Mouse (Mus musculus) myocyte (in vitro differentiated cells): ENCODE data around the gene Cyp19a1. TPM values are rescaled to one million over a fixed set of nuclear protein-coding genes. Genes with fewer than 3 reads are reported as not detected.

Experiments used
- H3K27me3 ChIP-seq: one replicate; pipeline ENCODE4 v1.6.1; 2011; ENCODE audit not compliant: control insufficient read depth, insufficient read depth, insufficient read length
- H3K36me3 ChIP-seq: one replicate; pipeline ENCODE4 v1.6.1; 2011; ENCODE audit not compliant: control insufficient read depth, insufficient read depth
- H3K4me2 ChIP-seq: one replicate; pipeline ENCODE4 v1.6.1; 2011; ENCODE audit warnings: low read depth, control low read depth
- H3K4me3 ChIP-seq: one replicate; pipeline ENCODE4 v1.5.1; 2011; ENCODE audit warnings: mild to moderate bottlenecking, control low read depth, moderate library complexity
- H3K79me2 ChIP-seq: one replicate; pipeline ENCODE4 v1.6.1; 2011; ENCODE audit not compliant: control insufficient read depth, insufficient read depth
- H3ac ChIP-seq: one replicate; pipeline ENCODE4 v1.6.1; 2011; ENCODE audit not compliant: control insufficient read depth, insufficient read length
- CEBPB ChIP-seq: IDR thresholded peaks from 2 replicates; pipeline ENCODE4 v1.6.1; 2011; ENCODE audit warnings: mild to moderate bottlenecking, moderate library complexity; ENCODE audit not compliant: poor library complexity, insufficient read depth, severe bottlenecking
- E2F4 ChIP-seq: IDR thresholded peaks from one replicate; pipeline ENCODE4 v1.6.1; 2011; ENCODE audit warnings: mild to moderate bottlenecking, control low read depth, moderate library complexity; ENCODE audit not compliant: insufficient read depth
- MAX ChIP-seq: IDR thresholded peaks from one replicate; pipeline ENCODE4 v1.6.1; 2011; ENCODE audit warnings: low read depth, mild to moderate bottlenecking, control low read depth
- MYOD1 ChIP-seq, 3 experiments: IDR thresholded peaks; one replicate each; pipeline ENCODE4 v1.6.1; 2011; ENCODE audit warnings: control low read depth in 2 of 3, low read depth in 2 of 3, mild to moderate bottlenecking in 2 of 3, moderate library complexity in 1 of 3; ENCODE audit not compliant: insufficient read length in 2 of 3, control insufficient read depth in 1 of 3
- MYOG ChIP-seq, 3 experiments: IDR thresholded peaks; one replicate each; pipeline ENCODE4 v1.6.1; 2011; ENCODE audit warnings: control low read depth in 2 of 3, low read depth in 2 of 3, mild to moderate bottlenecking in 2 of 3; ENCODE audit not compliant: insufficient read length in 2 of 3, control insufficient read depth in 1 of 3, insufficient read depth in 1 of 3
- POLR2A ChIP-seq: IDR thresholded peaks from one replicate; pipeline ENCODE4 v1.6.1; 2011; ENCODE audit warnings: low read depth, mild to moderate bottlenecking, control low read depth, moderate library complexity; ENCODE audit not compliant: insufficient read length
- POLR2AphosphoS2 ChIP-seq: IDR thresholded peaks from one replicate; pipeline ENCODE4 v1.6.1; 2011; ENCODE audit warnings: low read depth, control low read depth; ENCODE audit not compliant: insufficient read length
- REST ChIP-seq: IDR thresholded peaks from one replicate; pipeline ENCODE4 v1.6.1; 2011; ENCODE audit warnings: mild to moderate bottlenecking, control low read depth, moderate library complexity; ENCODE audit not compliant: insufficient read depth, insufficient read length
- SRF ChIP-seq: IDR thresholded peaks from one replicate; pipeline ENCODE4 v1.6.1; 2011; ENCODE audit warnings: low read depth; ENCODE audit not compliant: control insufficient read depth, insufficient read length
- TCF12 ChIP-seq: IDR thresholded peaks from one replicate; pipeline ENCODE4 v1.6.1; 2011; ENCODE audit warnings: mild to moderate bottlenecking, control low read depth; ENCODE audit not compliant: poor library complexity, insufficient read depth, severe bottlenecking
- TCF3 ChIP-seq: IDR thresholded peaks from one replicate; pipeline ENCODE4 v1.6.1; 2011; ENCODE audit warnings: low read depth, control low read depth; ENCODE audit not compliant: insufficient read length
- USF1 ChIP-seq: IDR thresholded peaks from one replicate; pipeline ENCODE4 v1.6.1; 2011; ENCODE audit warnings: low read depth, mild to moderate bottlenecking, control low read depth, moderate library complexity
- polyA plus RNA-seq: library from polyadenylated mRNA; unstranded; fragments of >200 nt; fragmentation: generic; extraction: Trizol; gene quantifications from one replicate; pipeline ENCODE4 v1.2.1, GENCODE M21; 2012; ENCODE audit warnings: missing spikeins

The Cyp19a1 gene
- polyA plus RNA-seq, 1 experiment, result not detected

DNA sequence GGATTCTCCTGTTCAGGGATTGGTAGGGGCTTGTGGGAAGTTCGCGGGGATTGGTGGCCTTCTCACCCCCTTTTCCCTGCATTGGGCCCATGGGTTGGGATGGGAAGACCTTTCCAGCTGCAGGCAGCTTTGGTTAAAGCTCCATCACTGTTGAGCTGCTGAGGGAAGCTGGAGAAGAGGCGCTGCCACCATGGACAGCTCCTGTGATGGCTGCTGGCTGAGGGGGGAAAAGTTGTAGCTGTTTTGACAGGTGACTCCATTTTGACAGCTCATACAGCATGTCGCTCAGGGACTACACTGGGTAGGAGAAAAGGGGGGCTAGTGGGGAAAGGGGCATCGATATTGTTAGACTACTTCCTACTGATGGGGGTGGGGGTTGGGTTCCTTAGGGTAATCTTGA lies 3.0 kb upstream of the Cyp19a1 start:
- TF ChIP-seq REST (peak; percentile 77), MYOD1 (IDR thresholded peaks at IDR 0.05; ENCODE audit: control insufficient read depth in 1 of 3, insufficient read length in 2 of 3, low read depth in 2 of 3) (no peak), TCF12 (no peak)
- Histone ChIP-seq H3K4me2 (no peak overlapping the region), H3K36me3 (no peaks in the 10 kb centered on the region), H3K79me2 (no peaks in the 10 kb centered on the region), H3ac (no peak overlapping the region), H3K27me3 (no peaks in the 10 kb centered on the region), H3K4me3 (no peak overlapping the region)

- no peaks in the 10 kb centered on the region for H3K27me3 ChIP-seq
- H3K4me2 ChIP-seq, result no peak overlapping the region
- no peaks in the 10 kb centered on the region for H3K36me3 ChIP-seq
- H3ac ChIP-seq, result no peak overlapping the region
- H3K4me3 ChIP-seq, result no peak overlapping the region
- TF ChIP-seq REST (no peak), E2F4 (no peak), MYOD1 (IDR thresholded peaks at IDR 0.05; ENCODE audit: control insufficient read depth in 1 of 3, insufficient read length in 2 of 3, low read depth in 2 of 3) (peak in 2 of 3 experiments; percentile 35 to 65), TCF12 (no peak), TCF3 (no peak), POLR2AphosphoS2 (no peak)
- no peaks in the 10 kb centered on the region for H3K79me2 ChIP-seq
Measured at GRCm38 (mm10) chr9:54269987-54270386, 2.1 kb upstream of the Cyp19a1 start.

- Histone ChIP-seq H3K79me2 (no peaks in the 10 kb centered on the region), H3ac (no peak overlapping the region), H3K36me3 (no peaks in the 10 kb centered on the region), H3K4me2 (no peak overlapping the region), H3K4me3 (no peak overlapping the region), H3K27me3 (no peaks in the 10 kb centered on the region)
- no peak for TF ChIP-seq REST
- no peak for TF ChIP-seq E2F4
- no peak for TF ChIP-seq MYOD1 (IDR thresholded peaks at IDR 0.05; ENCODE audit: control insufficient read depth in 1 of 3, insufficient read length in 2 of 3, low read depth in 2 of 3)
- no peak for TF ChIP-seq TCF12
- TF ChIP-seq TCF3, result no peak
- no peak for TF ChIP-seq POLR2A
Measured at GRCm38 (mm10) chr9:54264754-54265153, 3.2 kb downstream of the Cyp19a1 start.

GRCm38 (mm10) chr9:54244869-54245665 lies 22.8 kb downstream of the Cyp19a1 start:
- H3K4me3 ChIP-seq, result no peak overlapping the region
- no peak overlapping the region for H3K4me2 ChIP-seq
- no peaks in the 10 kb centered on the region for H3K27me3 ChIP-seq
- no peaks in the 10 kb centered on the region for H3K79me2 ChIP-seq
- TF ChIP-seq POLR2AphosphoS2, result no peak
- no peak for TF ChIP-seq TCF3
- TF ChIP-seq REST, result no peak
- TF ChIP-seq TCF12, result no peak
- no peak for TF ChIP-seq SRF
- no peak for TF ChIP-seq MAX
- no peak for TF ChIP-seq USF1
- TF ChIP-seq MYOG (IDR thresholded peaks at IDR 0.05; ENCODE audit: control insufficient read depth in 1 of 3, insufficient read depth in 1 of 3, insufficient read length in 2 of 3, low read depth in 2 of 3), result no peak
- no peak for TF ChIP-seq CEBPB
- TF ChIP-seq E2F4, result no peak
- no peak for TF ChIP-seq MYOD1 (IDR thresholded peaks at IDR 0.05; ENCODE audit: control insufficient read depth in 1 of 3, insufficient read length in 2 of 3, low read depth in 2 of 3)
- H3K36me3 ChIP-seq, result no peaks in the 10 kb centered on the region
- no peak overlapping the region for H3ac ChIP-seq

DNA sequence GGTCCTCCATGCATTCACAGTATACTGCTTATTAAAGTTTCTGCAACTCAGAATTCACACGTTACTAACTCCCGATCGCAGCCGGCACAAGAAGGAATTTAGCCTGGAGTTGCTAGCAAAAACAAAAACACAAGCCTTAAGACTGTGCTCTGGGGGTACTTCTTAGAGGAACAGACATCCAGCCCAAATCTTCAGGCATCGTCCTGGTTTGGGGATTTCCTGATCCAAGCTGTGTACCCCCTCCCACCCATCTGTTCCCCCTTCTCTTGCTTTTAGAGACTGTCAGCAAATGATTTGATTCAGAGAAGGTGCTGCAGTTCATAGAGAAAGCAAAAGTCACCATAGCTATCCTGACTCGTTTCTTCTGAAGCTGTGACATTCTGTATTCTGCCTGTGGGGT lies 40.3 kb downstream of the Cyp19a1 start:
- Histone ChIP-seq H3K4me3 (no peak overlapping the region), H3K27me3 (peaks cover 4% of the 10 kb centered on the region), H3ac (no peak overlapping the region), H3K4me2 (no peak overlapping the region), H3K36me3 (no peaks in the 10 kb centered on the region), H3K79me2 (no peaks in the 10 kb centered on the region)
- TF ChIP-seq SRF, result no peak
- TF ChIP-seq MYOD1 (IDR thresholded peaks at IDR 0.05; ENCODE audit: control insufficient read depth in 1 of 3, insufficient read length in 2 of 3, low read depth in 2 of 3), result no peak
- no peak for TF ChIP-seq CEBPB
- TF ChIP-seq TCF12, result no peak
- TF ChIP-seq REST, result no peak
- TF ChIP-seq E2F4, result no peak
- no peak for TF ChIP-seq MAX
- TF ChIP-seq TCF3, result no peak
- TF ChIP-seq MYOG (IDR thresholded peaks at IDR 0.05; ENCODE audit: control insufficient read depth in 1 of 3, insufficient read depth in 1 of 3, insufficient read length in 2 of 3, low read depth in 2 of 3), result no peak
- no peak for TF ChIP-seq USF1
- TF ChIP-seq POLR2A, result no peak
- no peak for TF ChIP-seq POLR2AphosphoS2
